Mouse (Mus musculus): ENCODE data around the gene Cradd.
A peak's percentile ranks its signal among the peaks of the same experiment; 100 is the strongest.

The Cradd gene

GRCm38 (mm10) chr10:95210664-95211372, 113.1 kb downstream of the Cradd start:
- DNase-seq (ENCODE audit: low read depth in 1 of 2, low spot score in 2 of 2), result no peak

- no peak for DNase-seq (ENCODE audit: low read depth in 1 of 2, low spot score in 2 of 2)
These were observed 113.8 kb downstream of the Cradd start for GRCm38 (mm10) chr10:95210167-95210566.

- no peak for DNase-seq (ENCODE audit: low read depth in 1 of 2, low spot score in 2 of 2)
These were observed 116.5 kb downstream of the Cradd start for GRCm38 (mm10) chr10:95207423-95207822.

GRCm38 (mm10) chr10:95201514-95201913, 122.4 kb downstream of the Cradd start:
- DNase-seq (ENCODE audit: low read depth in 1 of 2, low spot score in 2 of 2), result no peak

- DNase-seq (ENCODE audit: low read depth in 1 of 2, low spot score in 2 of 2), result no peak
These were observed 123.6 kb downstream of the Cradd start for GRCm38 (mm10) chr10:95200323-95200722.

DNA sequence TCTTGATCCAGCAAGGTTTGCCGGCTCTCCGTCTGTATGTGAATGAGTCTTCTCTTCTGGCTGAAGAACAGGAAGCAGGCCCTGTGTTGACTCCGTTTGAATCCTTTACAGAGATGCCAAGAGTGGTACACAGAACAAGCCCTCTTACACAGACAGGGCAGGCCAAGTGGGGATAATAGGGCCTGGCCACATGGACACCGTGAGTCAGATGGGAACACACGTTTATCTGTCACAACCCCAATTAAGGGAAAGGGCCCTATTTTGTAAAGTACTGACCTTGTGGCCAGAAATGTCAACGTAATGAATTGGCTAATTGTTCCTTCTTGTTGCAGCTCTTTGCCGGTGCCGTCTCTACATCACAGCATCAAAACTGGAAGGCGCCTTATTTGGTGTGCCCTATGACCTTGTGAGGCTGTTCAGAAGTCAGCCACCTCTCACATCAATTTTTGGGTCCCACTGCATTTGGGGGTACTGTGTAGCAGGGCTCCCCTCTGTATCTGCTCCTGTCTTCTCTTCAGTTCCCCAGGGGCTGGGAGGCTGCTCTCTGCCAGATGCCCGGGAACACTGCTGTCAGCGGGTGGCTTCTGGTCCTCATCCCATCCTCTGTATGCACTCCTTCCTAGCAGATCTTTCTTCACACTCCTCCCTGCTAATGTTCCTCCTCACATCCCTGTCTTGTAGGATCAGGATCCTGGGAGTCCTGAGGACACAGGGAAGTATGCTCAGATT, 124.2 kb downstream of the Cradd start:
- DNase-seq (ENCODE audit: low read depth in 1 of 2, low spot score in 2 of 2), result no peak

- no peak for DNase-seq (ENCODE audit: low read depth in 1 of 2, low spot score in 2 of 2)
These were observed 126.6 kb downstream of the Cradd start for GRCm38 (mm10) chr10:95197377-95197776.

DNA sequence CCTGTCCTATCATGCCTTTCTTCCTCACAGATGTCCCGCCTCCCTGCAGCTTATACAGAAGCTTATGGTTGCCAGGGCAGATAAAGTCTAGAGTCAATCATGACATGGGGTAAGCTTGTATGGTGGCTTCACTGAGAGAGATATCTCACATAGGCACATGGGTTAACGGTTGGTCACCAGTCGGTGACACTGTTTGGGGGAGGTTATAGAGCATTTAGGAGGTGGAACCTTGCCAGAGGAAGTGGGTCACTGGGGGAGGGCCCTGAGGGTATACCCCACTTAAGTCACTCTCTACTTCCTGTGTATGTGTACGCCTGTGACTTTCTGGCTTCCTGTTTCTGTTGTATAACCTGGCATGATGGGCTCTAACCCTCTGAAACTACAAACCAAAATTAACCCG, 128.2 kb downstream of the Cradd start:
- DNase-seq (ENCODE audit: low read depth in 1 of 2, low spot score in 2 of 2), result peak in 1 of 2 experiments; percentile 4

- no peak for DNase-seq (ENCODE audit: low read depth in 1 of 2, low spot score in 2 of 2)
These were observed 129.2 kb downstream of the Cradd start for GRCm38 (mm10) chr10:95194776-95195175.

- DNase-seq (ENCODE audit: low read depth in 1 of 2, low spot score in 2 of 2), result no peak
These were observed 130.1 kb downstream of the Cradd start for GRCm38 (mm10) chr10:95193875-95194281.

DNA sequence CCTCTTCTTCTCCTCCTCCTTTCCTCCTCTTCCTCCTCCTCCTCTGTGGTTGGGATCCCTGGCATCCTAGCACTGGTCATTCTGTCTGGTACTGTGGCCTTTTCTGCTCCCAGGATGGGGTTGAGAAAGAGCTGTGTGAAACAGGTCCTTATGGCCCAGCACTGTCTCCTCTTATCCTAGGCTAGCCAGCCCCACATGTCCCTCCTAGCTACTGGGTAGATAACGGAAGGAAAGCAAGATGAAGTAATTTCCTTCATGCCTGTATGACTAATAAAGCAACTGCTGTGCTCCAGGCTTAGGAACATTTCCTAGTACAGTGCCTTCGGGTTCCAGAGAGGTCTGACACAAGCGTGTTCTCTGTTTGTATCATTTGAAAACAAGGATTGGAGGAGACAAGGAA, 132.1 kb downstream of the Cradd start:
- peak in 1 of 2 experiments; percentile 2 for DNase-seq (ENCODE audit: low read depth in 1 of 2, low spot score in 2 of 2)

- no peak for DNase-seq (ENCODE audit: low read depth in 1 of 2, low spot score in 2 of 2)
These were observed 132.7 kb downstream of the Cradd start for GRCm38 (mm10) chr10:95191151-95191655.

- DNase-seq (ENCODE audit: low read depth in 1 of 2, low spot score in 2 of 2), result no peak
These were observed 134.3 kb downstream of the Cradd start for GRCm38 (mm10) chr10:95189550-95190211.

DNA sequence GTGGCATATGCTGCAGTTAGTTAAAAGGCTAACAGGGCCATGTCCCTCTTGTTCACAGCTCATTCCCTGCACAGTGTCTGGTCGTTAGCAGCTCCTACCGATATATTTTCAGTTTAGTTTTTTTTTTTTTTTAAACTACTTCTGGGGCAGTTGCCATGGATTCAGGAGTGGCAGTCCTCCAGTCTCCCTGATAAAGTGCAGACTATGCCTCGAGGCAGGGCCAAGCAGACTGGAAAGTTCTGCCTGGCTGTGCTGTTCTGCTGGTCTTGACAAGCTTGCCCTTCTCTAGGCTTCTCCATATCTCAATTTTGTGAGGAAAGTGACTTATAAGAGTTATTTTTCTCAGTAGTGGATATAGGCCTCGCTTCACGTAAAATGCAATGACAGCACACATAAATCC, 139.7 kb downstream of the Cradd start:
- DNase-seq (ENCODE audit: low read depth in 1 of 2, low spot score in 2 of 2), result no peak

DNA sequence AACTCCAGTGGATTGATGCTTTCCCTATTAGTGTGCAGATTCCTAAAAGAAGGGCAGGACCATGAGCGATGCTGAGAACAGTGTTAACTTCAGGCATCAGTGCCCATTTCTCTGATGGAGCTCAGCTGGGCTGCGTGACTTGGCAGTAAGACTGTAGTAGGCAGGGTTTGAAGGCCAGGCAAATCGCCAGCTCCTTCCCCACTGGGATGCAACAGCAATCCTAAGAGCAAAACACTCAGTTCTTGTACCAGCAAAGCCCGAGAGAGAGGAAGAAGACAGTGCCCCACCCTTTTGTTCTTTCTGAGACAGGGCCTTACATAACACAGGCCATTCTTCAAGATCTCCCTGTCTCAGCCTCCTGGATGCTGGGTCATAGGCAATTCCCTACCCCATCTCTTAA, 140.9 kb downstream of the Cradd start:
- DNase-seq (ENCODE audit: low read depth in 1 of 2, low spot score in 2 of 2), result no peak

DNA sequence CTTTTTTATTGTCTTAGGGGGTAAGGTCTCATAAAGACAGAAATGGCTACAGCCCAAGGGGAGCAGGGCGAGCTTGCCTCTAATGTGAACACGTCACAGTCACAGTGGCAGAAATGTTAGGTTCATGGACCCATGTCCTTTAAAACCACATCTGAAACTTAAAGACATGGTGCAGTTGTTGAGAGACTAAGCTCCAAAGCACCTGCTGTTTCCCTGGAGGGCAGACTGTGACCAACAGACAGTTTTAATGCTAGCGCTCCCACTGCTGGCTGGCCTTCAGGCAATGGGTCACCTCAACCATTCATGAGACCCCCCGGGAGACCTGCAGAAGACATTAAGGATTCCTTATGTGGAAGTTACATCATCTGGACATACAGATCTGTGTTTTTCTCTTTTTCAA, 141.5 kb downstream of the Cradd start:
- no peak for DNase-seq (ENCODE audit: low read depth in 1 of 2, low spot score in 2 of 2)

- no peak for DNase-seq (ENCODE audit: low read depth in 1 of 2, low spot score in 2 of 2)
These were observed 142.4 kb downstream of the Cradd start for GRCm38 (mm10) chr10:95181553-95181952.

- peak in 1 of 2 experiments; percentile 6 for DNase-seq (ENCODE audit: low read depth in 1 of 2, low spot score in 2 of 2)
These were observed 143.0 kb downstream of the Cradd start for GRCm38 (mm10) chr10:95180900-95181299.

- peak in 1 of 2 experiments; percentile 5 for DNase-seq (ENCODE audit: low read depth in 1 of 2, low spot score in 2 of 2)
These were observed 143.8 kb downstream of the Cradd start for GRCm38 (mm10) chr10:95180177-95180576.

GRCm38 (mm10) chr10:95178785-95179184, 145.1 kb downstream of the Cradd start:
- DNase-seq (ENCODE audit: low read depth in 1 of 2, low spot score in 2 of 2), result no peak

DNA sequence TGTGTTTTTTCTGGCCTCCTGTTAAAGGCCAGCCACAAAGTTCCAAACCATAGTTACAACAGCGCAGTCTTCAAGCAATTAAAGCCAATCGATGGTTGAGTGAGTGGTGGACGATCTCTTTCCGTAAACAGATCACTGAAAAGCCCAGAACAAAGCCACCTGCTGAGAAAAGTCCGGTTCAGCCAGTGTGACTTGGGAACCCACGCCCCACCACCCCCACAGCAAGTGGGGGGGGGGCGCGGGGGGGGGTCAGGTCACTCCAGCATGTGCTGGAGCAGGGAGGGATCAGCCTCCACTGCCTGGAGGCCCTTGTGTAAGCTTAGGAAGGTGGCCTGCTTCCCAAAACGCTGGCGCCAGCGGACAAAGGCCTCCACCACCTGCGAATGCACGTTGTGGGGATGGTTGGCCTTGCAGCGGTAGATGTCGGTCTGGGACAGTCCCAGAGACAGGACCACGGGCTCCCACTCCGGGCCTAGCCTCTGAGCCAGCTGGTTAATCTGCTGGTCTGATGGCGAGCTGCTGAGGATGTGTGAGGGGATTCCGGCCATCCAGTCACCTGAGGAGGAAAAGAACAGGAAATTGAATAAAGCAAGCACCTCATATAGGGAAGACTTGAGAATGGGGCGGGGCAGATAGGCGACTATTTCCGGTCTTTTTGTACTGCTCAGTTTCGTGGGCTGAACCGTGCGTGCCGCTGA, 148.4 kb downstream of the Cradd start:
- DNase-seq (ENCODE audit: low read depth in 1 of 2, low spot score in 2 of 2), result no peak
